Mouse (Mus musculus): Measurements from ENCODE around the gene Galm. TPM values are rescaled to one million over a fixed set of nuclear protein-coding genes. Genes with fewer than 3 reads are reported as not detected.
"Not testable (repeated sequence)": the region's sequence is repeated elsewhere in the genome, so short reads cannot be mapped to it uniquely, and the experiment has no call there.

Gene Galm
- total RNA-seq, 2 experiments from 2014 or later: 1.7 to 2.4 TPM

GRCm38 (mm10) chr17:80180468-80180867, 53.2 kb downstream of the Galm start:
- intact Hi-C loops (cut with DNase I; ENCODE audit: low total_unique reads): loop anchor here (10.0 kb wide), 2 partner anchors 166 to 316 kb away; no protein-coding TSS in a partner anchor
- DNase-seq: no peak

- intact Hi-C loops (cut with DNase I; ENCODE audit: low total_unique reads): loop anchor here (2.0 to 10.0 kb wide), 3 partner anchors 135 to 319 kb away; no protein-coding TSS in a partner anchor
Measured at GRCm38 (mm10) chr17:80183615-80184014, 56.3 kb downstream of the Galm start.

GRCm38 (mm10) chr17:80193075-80193474, 65.8 kb downstream of the Galm start:
- no peak for DNase-seq
- intact Hi-C loops (cut with DNase I; ENCODE audit: low total_unique reads): no loop called here

More at GRCm38 (mm10) chr17:80183615-80184014, 56.3 kb downstream of the Galm start:
- DNase-seq: no peak

- no peak for DNase-seq
- intact Hi-C loops (cut with DNase I; ENCODE audit: low total_unique reads): no loop called here
Measured at GRCm38 (mm10) chr17:80199160-80199778, 72.0 kb downstream of the Galm start.

- intact Hi-C loops (cut with DNase I; ENCODE audit: low total_unique reads): no loop called here
- no peak for DNase-seq
Measured at GRCm38 (mm10) chr17:80205657-80206056, 78.4 kb downstream of the Galm start.

- no peak for DNase-seq
- intact Hi-C loops (cut with DNase I; ENCODE audit: low total_unique reads): no loop called here
Measured at GRCm38 (mm10) chr17:80206301-80206670, 79.0 kb downstream of the Galm start.

GRCm38 (mm10) chr17:80206671-80207581, 79.7 kb downstream of the Galm start, which contains the start of the genes Srsf7 and Ttc39d:
Gene Srsf7 (minus strand): TSS chr17:80207307.
Gene Ttc39d (plus strand): TSS chr17:80207460.
- intact Hi-C loops (cut with DNase I; ENCODE audit: low total_unique reads): no loop called here
- DNase-seq: peak; percentile 98

- DNase-seq; intact Hi-C loops (cut with DNase I; ENCODE audit: low total_unique reads): not testable (repeated sequence)
Measured at GRCm38 (mm10) chr17:80213998-80214397, 86.7 kb downstream of the Galm start.

GRCm38 (mm10) chr17:80220131-80220530, 92.9 kb downstream of the Galm start:
- DNase-seq: no peak
- intact Hi-C loops (cut with DNase I; ENCODE audit: low total_unique reads): no loop called here

GRCm38 (mm10) chr17:80221202-80221601, 93.9 kb downstream of the Galm start:
- no peak for DNase-seq
- intact Hi-C loops (cut with DNase I; ENCODE audit: low total_unique reads): no loop called here

- DNase-seq: no peak
- intact Hi-C loops (cut with DNase I; ENCODE audit: low total_unique reads): no loop called here
Measured at GRCm38 (mm10) chr17:80221890-80222628, 94.8 kb downstream of the Galm start.

- intact Hi-C loops (cut with DNase I; ENCODE audit: low total_unique reads): no loop called here
- no peak for DNase-seq
Measured at GRCm38 (mm10) chr17:80223829-80224228, 96.6 kb downstream of the Galm start.

- DNase-seq: peak; percentile 73
- intact Hi-C loops (cut with DNase I; ENCODE audit: low total_unique reads): no loop called here
Measured at GRCm38 (mm10) chr17:80224326-80225116, 97.2 kb downstream of the Galm start, which contains the start of gene Gemin6. Gene Gemin6 (plus strand): TSS chr17:80224441.

GRCm38 (mm10) chr17:80225142-80225541, 97.9 kb downstream of the Galm start:
- DNase-seq; intact Hi-C loops (cut with DNase I; ENCODE audit: low total_unique reads): not testable (repeated sequence)

GRCm38 (mm10) chr17:80229396-80229795, 102.1 kb downstream of the Galm start:
- intact Hi-C loops (cut with DNase I; ENCODE audit: low total_unique reads): no loop called here
- DNase-seq: no peak

- intact Hi-C loops (cut with DNase I; ENCODE audit: low total_unique reads): no loop called here
- no peak for DNase-seq
Measured at GRCm38 (mm10) chr17:80233844-80234243, 106.6 kb downstream of the Galm start.

GRCm38 (mm10) chr17:80234376-80234775, 107.1 kb downstream of the Galm start:
- no peak for DNase-seq
- intact Hi-C loops (cut with DNase I; ENCODE audit: low total_unique reads): no loop called here
